Mouse (Mus musculus) retina, postnatal 7 days (tissue): ENCODE measurements around the gene Men1.
"Not testable (repeated sequence)": the region's sequence is repeated elsewhere in the genome, so short reads cannot be mapped to it uniquely, and the experiment has no call there.

Experiments used
- DNase-seq: peaks from one replicate; pipeline ENCODE4 v3.0.0-alpha.2; 2012; ENCODE audit warnings: low read depth, low spot score

Gene Men1

DNA sequence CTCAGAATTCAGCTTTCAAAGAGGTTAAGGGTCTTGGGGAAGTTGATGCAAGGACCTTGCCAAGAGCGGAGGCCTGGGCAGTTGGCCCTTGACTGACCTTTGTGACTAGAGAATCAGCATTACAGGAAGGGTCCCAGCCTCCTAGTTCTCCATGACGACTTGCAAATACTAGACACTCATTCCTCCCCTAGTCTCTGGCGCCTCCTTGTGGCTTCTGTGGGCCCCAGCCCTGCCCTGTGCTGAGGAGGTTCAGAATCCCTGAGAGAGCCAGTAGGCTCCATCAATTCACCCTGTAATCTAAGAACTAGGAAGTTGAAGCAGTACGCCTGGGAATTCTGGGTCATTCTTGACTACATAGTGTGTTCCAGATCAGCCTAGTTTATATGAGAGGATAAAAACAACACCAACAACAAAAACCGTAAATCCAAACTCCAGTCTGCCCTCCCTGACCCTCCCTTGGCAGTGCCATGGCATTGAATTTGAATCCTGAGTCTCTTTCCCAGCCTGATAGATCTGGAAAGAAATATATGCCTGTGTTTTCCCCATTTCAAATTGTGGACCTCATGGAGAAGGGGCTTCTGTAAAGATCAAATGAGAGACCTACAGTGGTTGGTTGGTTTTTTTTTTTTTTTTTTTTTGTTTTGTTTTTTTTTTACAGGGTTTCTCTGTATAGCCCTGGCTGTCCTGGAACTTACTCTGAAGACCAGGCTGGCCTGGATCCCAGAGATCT, 29.8 kb upstream of the Men1 start:
- DNase-seq, result peak; percentile 87

DNA sequence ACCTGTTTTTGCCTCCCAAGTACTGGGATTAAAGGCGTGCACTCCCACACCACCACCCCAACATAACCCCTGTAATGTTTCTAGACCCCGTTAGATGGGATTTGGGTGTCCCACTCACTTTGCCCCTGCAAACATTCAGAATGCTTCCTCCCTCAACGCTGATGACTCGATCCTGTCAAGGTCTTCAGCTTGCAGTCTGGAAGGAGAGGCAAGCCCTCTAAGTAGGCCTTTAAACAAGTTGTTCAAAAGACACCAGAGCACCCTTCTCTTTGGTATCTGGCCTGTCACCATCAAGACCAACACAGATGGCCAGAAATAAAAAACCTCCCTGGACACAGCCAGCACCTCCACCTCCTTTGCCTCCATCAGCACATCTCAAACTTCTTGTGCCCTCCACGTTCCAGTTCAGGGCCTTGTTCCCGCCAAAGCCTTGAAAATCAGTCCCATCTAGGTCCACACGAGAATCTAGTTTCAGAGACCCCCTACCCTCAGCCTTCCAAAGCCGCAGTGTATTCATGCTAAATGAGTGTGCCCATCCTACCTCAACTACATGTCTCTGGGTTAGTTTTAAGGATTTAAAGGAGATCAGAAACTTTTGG, 29.2 kb upstream of the Men1 start:
- no peak for DNase-seq

DNA sequence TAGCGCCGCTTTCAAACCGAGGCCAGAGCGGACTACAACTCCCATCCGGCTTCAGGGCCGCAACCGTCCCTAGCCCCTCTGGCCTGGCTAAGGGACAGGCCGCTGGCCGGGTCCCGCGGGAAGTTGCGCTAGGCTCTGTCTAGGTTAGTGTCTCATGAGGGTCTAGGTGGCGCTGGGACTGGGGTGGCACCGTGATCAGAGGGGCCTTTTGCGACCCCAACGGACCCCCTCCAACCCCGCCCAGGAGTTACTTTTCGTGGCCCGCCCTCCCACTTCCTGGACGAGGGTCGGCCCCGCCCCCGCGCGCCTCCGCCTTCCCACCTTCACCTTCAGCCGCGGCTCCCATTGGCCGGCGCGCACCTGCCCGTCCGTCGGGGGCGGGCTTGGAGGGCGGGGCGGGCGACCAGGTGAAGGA, 28.6 kb upstream of the Men1 start, which contains the start of gene Cdc42bpg:
TSS of gene Cdc42bpg (plus strand) at position 320 of the 415 bp plus-strand sequence.
- peak; percentile 67 for DNase-seq

DNA sequence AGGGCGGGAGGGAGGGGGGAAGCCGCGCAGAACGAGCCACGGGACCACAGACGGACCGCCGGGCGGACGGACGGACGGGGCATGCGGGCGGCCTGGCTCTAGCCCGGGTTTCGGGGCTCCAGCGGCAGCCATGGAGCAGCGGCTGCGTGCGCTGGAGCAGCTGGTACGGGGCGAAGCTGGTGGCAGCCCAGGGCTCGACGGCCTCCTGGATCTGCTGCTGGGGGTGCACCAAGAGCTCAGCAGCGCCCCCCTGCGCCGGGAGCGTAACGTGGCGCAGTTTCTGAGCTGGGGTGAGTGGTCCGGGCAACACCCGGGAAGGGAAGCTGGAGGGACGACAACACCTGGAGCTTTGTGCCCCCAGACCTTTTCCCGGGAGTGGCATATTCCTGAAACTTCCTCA, 28.2 kb upstream of the Men1 start:
- DNase-seq, result peak; percentile 78

DNA sequence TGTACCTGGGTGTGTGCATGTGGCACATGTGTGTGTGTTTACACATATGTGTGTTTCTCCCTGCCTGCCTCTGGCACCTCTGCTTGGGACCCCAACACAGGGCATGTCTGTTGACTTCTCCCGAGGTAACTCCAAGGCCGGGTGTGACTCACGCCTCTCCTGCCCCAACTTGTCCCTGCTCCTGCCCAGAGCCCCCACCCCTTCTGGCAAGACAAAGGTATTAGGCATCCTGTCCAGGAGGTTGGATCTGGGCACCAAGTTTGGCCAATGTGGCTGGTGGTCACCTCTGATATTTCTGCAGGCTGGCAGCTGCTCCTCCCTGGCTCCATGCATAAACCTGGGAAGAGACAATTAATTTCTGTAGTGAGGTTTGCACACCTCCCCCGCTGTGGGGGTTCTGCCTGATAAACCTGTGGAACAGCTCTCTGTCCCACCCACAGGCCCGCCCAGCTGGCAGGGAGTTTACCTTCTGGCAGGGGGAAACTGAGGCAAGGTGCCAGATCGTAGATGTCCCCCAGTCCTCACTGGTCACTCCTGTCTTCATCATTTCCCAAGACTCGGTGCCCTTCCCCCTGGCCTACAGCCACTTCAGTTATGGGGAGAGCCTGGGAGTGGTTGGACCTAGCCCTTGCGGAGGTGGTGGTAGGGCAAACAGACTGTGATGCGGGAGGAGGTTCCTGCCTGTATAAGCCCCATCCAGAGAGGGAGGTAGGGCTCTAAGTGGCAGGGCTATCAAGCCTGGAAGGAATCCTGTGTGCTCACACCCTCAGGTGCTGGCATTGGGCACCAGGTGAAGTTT, 26.8 kb upstream of the Men1 start:
- DNase-seq, result no peak

DNA sequence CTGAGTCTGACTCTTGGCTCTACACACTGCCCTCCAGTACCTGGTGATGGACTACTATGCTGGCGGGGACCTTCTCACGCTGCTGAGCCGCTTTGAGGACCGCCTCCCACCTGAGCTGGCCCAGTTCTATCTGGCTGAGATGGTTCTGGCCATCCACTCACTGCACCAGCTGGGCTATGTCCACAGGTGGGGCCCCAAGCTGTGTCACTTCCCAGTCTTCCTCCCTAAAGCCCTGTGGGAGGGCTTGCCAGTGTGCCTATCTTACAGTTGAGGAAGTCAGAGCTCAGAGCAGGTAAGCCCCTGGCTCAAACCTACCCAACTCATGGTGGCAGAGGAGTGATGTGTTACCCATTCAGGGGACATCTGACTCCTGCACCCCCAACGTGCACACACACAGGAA, 24.6 kb upstream of the Men1 start:
- no peak for DNase-seq

DNA sequence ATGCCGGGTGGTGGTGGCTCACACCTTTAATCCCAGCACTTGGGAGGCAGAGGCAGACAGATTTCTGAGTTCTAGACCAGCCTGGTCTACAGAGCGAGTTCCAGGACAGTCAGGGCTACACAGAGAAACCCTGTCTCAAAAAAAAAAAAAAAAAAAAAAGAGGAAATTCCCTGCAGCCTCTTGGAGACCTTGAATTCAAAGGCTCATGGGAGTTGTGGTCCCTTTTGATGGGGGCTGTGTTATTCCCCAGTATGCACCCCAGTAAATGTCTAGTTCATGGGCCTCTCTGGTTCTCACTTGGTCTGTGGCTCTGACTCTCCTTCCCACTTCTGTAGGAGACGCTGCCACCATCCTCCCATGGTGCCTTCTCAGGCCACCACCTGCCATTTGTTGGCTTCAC, 23.0 kb upstream of the Men1 start:
- not testable (repeated sequence) for DNase-seq

DNA sequence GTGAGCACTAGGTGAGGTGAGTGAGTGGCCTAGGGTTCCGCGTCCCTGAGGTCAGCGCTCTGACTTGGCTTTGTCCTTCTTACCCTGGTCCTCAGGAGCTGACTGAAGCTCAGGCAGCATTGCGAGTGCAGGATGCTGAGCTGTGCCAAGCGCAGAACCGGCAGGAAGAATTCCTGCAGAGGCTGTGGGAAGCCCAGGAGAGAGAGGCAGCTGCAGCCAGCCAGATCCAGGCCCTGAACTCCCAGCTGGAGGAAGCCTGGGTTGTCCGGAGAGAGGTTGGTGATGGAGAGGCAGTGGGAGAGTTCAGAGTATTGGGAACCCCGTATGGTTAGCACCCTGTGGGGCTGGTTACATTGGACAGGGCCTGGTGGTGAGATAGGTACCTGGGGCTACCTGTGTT, 21.0 kb upstream of the Men1 start:
- DNase-seq, result no peak

DNA sequence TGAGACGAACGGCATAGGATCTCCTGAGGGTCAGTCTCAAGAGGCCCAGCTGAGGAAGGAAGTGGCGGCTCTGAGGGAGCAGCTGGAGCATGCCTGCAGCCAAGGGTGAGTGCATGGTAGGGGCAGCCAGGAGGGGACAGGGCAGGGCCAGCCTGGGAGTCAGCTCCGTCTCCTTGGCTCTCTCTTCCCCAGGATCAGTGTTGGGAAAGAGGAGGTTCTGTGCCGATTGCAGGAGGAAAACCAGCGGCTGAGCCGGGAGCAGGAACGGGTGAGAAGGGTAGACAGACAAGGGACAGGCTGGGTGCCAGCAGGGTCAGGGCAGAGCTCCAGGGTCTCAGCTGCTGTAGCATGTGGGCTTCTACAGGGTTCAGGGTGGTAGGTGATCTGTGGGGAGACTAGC, 20.3 kb upstream of the Men1 start:
- no peak for DNase-seq

DNA sequence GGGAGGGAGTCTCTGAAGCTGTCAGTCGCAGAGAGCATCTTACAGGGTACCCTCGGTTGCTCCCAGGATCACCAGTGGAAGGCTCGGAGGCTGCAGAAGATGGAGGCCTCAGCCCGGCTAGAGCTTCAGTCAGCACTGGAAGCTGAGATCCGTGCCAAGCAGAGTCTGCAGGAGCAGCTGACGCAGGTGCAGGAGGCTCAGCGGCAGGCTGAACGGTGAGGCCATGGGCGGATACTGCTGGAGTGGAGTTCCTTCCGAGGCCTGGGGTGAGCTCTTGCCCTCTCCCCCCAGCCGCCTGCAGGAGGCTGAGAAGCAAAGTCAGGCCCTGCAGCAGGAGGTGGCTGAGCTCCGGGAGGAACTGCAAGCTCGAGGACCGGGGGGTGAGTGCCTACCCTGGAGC, 19.2 kb upstream of the Men1 start:
- DNase-seq, result no peak

DNA sequence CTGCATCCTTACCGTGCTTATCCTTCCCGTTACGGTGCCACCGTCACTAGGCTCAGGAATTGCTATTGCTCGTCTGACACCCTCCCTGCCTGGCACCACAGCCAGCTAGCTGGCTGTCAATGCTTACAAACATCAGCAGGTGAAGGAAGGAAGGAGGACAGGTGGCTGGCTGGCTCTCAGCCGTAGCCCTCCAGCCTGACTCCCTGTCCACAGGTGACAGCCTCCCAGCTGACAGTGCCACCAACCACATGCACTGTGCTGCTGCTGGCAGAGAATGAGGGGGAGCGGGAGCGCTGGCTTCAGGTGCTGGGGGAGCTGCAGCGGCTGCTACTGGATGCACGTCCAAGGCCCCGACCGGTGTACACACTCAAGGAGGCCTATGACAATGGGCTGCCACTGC, 16.6 kb upstream of the Men1 start:
- DNase-seq, result no peak

DNA sequence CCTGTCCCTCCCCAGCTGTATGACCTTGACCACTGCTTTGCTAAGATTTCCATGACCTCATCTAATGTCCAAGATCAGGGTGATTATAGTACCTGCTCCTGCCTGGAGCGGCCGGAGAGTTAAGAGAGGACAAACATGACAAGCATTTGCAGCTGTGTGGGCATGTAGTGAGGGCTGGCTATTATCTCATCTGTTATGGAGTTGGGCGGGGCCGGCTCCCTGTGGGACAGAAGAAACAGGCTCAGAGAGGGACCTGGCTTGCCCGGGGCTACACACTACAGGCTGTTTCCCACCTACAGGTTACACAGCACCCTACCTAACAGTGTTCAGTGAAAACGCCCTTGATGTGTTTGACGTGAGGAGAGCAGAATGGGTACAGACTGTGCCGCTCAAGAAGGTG, 13.4 kb upstream of the Men1 start:
- DNase-seq, result no peak

DNA sequence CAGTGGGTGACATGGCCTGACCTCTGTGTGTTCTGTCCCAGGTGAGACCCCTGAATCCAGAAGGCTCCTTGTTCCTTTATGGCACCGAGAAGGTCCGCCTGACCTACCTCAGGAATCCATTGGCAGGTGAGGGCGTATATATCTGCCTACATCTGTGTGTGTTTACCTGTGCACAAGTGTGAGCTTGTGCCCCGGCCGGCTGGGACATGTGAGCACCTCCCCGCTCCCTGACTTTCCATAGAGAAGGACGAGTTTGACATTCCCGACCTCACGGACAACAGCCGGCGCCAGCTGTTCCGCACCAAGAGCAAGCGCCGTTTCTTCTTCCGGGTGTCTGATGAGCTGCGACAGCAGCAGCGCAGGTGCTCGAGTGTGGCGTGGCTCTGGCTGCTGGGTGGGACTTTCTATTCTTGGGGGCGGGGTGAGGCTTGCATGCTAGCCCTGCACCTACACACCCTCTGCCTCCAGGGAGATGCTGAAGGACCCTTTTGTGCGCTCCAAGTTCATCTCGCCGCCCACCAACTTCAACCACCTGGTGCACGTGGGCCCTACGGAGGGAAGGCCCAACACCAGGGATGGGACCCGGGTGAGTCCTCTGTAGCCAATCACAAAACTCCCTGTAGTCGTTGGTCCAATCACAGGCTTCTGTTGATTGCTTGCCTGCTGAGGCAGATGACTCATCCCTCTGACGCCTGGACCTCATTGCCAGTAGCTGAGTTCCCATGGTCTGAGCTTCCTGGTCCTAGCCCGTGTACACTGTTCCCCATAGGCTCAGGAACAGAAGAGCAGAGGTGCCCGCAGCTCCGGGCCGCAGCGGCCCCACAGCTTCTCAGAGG, 12.8 kb upstream of the Men1 start:
- DNase-seq, result no peak

DNA sequence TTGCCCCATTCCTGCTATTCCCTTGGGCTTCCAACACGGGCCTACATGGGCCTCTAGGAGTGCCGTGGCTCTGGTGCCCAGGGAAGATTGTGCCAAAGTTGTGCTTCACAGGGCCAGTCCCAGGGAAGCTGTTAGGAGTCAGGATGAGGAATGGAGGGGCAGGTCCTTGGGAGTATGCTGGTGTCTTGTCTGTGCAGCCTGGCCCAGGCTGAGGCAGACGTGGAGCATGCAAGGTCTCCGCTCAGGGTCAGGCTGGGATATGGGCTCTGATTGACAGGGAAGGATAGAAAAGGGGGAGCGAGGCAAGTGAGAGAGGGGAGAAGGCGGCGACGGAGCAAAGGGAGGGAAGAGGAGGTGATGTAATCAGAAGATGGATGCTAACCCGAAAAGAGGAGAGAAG, 10.0 kb upstream of the Men1 start:
- no peak for DNase-seq

DNA sequence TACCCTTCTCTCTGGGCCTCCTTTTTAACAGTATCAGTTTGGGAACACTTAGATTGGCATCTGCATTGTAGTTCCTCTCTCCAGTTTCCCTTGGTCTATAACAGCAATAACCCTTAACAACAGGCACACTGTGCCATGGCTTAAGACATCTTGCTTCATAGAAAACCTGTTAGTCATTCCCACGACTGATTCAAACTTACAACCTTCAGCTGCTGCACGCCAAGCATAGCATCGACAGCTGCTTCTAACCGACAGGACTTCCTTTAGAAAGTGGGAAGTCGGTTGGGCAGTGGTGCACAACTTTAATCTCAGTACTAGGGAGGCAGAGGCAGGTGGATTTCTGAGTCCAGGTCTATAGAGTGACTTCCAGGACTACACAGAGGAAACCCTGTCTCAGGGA, 3.6 kb upstream of the Men1 start:
- no peak for DNase-seq

DNA sequence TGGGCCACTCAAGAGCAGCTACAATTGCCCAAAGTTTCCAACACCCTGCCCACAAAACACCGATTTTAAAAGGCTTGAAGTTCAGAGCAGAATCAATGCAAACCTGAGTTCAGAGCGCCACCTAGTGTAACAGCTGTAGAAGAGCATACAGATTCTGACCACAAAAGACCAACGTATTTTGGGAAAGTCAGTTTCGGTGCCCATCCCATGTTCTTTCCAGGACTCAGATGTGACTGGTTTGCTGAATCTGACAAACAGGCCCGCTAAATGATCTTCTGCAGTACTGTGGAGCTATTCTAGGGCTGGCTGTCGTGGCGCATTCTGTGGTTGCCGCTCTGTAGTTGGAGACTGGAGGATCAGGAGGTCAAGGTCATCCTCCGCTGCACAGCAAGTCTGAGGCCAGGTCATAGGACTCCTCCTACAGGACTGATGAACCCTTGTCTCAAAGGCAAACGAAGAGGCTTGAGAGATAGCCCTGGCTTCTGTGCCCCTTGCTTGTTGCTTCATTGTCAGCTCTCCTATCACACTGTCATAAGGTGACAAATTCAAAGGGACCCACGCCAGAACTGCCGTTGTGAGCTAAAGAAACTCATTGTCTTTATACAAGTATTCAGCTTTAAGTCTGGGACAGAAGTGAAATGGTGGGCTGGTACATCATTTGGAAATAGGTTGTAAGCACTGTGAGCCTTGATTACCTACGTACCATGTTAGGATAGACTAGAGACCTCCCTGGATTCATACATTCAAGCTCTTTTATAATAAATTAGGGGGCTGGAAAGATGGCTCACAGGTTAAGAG, 2.9 kb upstream of the Men1 start:
- DNase-seq, result peak; percentile 36

DNA sequence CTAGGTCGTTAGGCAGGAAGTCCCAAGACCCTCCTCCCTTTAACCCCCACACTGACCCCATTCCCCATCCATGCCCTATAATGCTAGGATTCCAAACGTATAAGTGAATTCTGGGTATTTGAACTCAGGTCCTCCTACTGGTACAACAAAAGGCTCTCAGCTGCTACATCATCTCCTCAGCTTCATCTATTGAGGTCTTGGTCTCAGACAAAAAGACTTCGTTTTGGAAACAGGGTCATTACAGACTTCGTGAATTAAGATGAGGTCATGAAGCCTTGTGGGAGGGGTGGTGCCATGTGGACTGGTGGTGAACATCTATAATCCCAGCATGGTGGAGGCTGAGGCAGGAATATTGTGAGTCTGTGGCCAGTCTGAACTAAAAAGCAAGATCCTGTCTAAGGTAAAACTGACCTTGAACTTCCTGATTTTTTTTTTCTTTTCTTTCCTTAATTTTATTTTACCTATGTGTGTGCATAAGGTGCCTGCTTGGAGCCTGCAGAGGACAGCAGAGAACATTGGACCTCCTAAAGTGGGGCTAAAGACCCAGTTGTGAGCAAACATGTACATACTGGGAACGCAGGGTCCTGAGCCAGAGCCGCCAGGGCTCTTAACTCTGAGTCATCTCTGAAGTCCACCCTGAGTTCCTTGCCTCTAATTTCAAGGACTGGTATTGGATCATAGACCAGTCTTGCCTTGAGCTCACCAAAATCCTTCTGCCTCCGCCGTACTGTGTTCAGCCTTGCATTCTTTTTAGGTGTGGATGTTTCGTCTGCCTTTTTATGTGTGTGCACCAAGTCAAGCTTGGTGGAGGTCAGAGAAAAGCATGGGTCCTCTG, 801 bp upstream of the Men1 start:
- no peak for DNase-seq

DNA sequence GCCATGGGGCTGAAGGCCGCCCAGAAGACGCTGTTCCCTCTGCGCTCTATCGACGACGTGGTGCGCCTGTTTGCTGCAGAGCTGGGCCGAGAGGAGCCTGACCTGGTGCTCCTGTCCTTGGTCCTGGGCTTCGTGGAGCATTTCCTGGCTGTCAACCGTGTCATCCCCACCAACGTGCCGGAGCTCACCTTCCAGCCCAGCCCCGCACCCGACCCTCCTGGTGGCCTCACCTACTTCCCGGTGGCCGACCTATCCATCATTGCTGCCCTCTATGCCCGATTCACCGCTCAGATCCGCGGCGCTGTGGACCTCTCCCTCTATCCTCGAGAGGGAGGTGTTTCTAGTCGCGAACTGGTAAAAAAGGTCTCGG, 664 bp downstream of the Men1 start:
- no peak for DNase-seq

DNA sequence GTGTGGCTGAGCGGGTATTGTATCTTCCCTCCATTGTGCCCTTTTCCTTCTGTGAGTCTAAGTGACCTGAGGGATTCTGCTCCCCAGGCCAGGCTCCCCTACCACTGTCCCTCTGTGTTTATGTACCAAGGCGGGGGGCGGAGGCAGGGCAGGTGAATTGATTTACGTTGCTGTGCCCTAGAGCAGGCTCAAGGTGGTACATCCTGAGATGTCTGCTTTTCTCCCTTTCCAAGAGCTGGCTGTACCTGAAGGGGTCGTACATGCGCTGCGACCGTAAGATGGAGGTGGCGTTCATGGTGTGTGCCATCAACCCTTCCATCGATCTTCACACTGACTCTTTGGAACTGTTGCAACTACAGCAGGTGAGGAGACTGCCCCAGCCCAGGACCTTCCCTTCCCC, 2.1 kb downstream of the Men1 start:
- no peak for DNase-seq

DNA sequence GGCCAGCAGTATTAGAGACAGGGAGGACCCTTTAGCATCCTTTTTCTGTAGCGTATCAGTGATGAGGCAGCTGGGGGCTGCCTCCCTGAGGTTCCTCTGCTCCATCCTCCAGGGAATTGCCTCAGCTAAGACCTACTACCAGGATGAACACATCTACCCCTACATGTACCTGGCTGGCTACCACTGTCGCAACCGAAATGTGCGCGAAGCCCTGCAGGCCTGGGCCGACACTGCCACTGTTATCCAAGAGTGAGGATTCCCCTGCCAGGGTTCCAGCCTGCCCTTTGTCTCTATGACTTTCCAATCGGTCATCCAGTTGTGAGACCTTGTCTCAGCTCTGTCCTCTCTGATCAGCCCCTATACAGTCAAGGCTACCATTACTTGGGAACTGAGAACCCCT, 3.4 kb downstream of the Men1 start:
- no peak for DNase-seq
